Mouse (Mus musculus): ENCODE results near the gene Agap1. TPM values are rescaled to one million over a fixed set of nuclear protein-coding genes. Genes with fewer than 3 reads are reported as not detected.

The Agap1 gene
- polyA plus RNA-seq, 1 experiment from 2014 or later, result 49.8 TPM

DNA sequence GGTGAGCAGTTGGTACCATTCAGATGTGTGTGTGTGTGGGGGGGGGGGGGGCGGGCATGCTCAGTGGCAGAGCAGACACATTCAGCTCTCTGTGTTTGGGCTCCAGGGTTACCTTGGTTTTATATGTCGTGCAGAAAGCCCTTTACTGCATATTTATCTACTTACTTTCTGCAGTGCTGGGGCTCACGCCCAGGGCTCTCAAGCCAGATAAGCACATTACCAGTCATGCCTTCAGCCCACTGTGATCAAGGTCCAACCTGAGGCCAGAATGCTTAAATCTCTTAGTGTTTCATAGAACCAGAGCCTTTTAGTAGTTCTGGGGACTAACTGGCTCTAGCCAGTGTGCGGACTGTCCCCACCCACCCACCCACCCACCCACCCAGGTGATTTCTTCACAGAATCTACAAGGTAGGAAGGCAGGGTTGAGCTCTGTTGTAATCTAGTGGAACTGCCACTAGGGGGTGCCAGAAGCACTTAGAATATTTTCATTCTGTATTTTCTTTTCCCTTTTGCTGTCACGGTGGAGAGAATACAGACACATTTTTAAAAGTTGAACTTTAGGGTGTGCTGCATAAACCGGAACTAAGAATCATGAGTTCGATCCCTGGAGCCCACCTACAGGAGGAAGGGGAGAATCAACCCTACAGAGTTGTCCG lies 189.0 kb downstream of the Agap1 start:
- WGBS, result 72% methylated on average over 8 of the region's 8 CpGs
- no peaks in the 10 kb centered on the region for H3K27me3 ChIP-seq
- peaks cover 15% of the 10 kb centered on the region; the same call in 1 of the 2 replicates for H3K4me1 ChIP-seq (replicated peaks)
- no peaks in the 10 kb centered on the region for H3K9me3 ChIP-seq
- ATAC-seq (ENCODE audit: low FRiP score, low read depth), result no peak; the same call in 1 of the 2 replicates
- H3K9ac ChIP-seq, result no peak overlapping the region
- no peak overlapping the region for H3K27ac ChIP-seq (replicated peaks)
- H3K36me3 ChIP-seq, result no peaks in the 10 kb centered on the region
- no peak overlapping the region for H3K4me2 ChIP-seq
- no peak overlapping the region for H3K4me3 ChIP-seq

- Histone ChIP-seq H3K36me3 (no peaks in the 10 kb centered on the region), H3K9me3 (no peaks in the 10 kb centered on the region), H3K27me3 (no peaks in the 10 kb centered on the region), H3K4me2 (no peak overlapping the region), H3K9ac (no peak overlapping the region), H3K27ac (replicated peaks) (no peak overlapping the region), H3K4me1 (replicated peaks) (peaks cover 15% of the 10 kb centered on the region; the same call in 1 of the 2 replicates), H3K4me3 (no peak overlapping the region)
- WGBS, result 77% methylated on average over 11 of the region's 11 CpGs
- ATAC-seq (ENCODE audit: low FRiP score, low read depth), result no peak; the same call in 1 of the 2 replicates
These were observed 189.5 kb downstream of the Agap1 start for GRCm38 (mm10) chr1:89644120-89644519.

DNA sequence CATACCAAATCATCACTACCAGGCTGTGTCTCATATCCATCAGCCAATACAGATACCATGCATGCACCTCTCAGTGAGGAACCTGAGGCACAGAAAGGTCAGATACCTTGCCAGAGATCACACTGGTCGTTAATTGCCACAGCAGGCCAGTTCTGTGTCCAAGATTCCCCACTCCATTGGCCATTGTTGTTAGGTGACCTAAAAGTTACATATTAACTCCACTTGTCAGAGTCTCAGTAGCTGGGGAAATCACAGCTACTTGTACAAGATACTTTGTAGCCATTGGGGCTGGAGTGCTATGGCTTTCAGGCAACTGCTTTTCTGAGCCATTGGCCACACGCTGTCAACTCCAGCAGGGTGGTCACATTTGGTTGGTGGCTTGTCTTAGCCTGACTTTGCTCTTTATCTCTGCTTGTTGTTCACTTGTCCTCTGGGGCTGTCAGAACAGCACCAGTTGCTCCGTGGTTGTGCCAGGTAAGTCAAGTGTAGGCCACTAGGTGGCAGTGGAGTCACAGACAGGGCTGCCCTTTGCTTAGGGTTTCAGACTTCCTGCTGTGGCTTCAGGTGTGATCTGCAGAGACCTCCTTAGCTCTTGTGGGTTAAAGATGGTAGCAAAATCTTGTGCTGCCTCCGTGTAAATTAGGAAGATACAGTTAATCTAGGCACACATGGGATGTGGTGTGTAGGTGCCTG lies 191.9 kb downstream of the Agap1 start:
- Histone ChIP-seq H3K9ac (no peak overlapping the region), H3K4me2 (no peak overlapping the region), H3K4me3 (no peak overlapping the region), H3K4me1 (replicated peaks) (peaks cover 14% of the 10 kb centered on the region; the same call in 1 of the 2 replicates), H3K27ac (replicated peaks) (no peak overlapping the region), H3K9me3 (no peaks in the 10 kb centered on the region), H3K27me3 (no peaks in the 10 kb centered on the region), H3K36me3 (no peaks in the 10 kb centered on the region)
- WGBS, result 17% methylated on average over 4 of the region's 4 CpGs
- no peak for ATAC-seq (ENCODE audit: low FRiP score, low read depth)

DNA sequence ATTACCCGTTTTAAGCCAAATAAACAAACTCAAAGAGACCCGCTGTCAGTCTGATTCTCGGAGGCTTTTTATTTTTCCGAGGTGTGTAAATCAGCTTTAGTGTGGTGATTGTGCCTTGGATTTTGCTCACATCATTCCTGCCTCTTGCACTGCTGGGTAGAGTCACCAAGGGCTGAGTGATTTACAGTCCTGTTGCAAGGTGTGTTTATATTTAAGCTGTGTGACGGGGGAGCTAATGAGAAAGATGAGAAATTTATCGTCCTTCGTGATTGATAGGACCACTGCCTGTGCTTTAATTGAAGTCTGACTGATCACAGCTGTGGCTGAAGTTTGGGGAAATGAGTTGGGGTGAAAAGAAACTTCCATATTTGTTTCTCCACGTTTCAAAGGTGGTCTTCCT lies 192.9 kb downstream of the Agap1 start:
- H3K9ac ChIP-seq, result no peak overlapping the region
- no peak overlapping the region for H3K4me2 ChIP-seq
- H3K27me3 ChIP-seq, result no peaks in the 10 kb centered on the region
- no peaks in the 10 kb centered on the region for H3K36me3 ChIP-seq
- H3K4me1 ChIP-seq (replicated peaks), result peaks cover 4% of the 10 kb centered on the region; the same call in 1 of the 2 replicates
- H3K27ac ChIP-seq (replicated peaks), result no peak overlapping the region
- ATAC-seq (ENCODE audit: low FRiP score, low read depth), result no peak
- 75% methylated on average over 8 of the region's 8 CpGs for WGBS
- no peaks in the 10 kb centered on the region for H3K9me3 ChIP-seq
- H3K4me3 ChIP-seq, result no peak overlapping the region

GRCm38 (mm10) chr1:89650557-89650956 lies 196.0 kb downstream of the Agap1 start:
- Histone ChIP-seq H3K27ac (replicated peaks) (no peak overlapping the region), H3K27me3 (no peaks in the 10 kb centered on the region), H3K4me2 (no peak overlapping the region), H3K9me3 (no peaks in the 10 kb centered on the region), H3K4me1 (replicated peaks) (0 out of 2 replicates have a peak, but pooled peaks cover 3% of the 10 kb centered on the region), H3K4me3 (no peak overlapping the region), H3K36me3 (no peaks in the 10 kb centered on the region), H3K9ac (no peak overlapping the region)
- 70% methylated on average over 7 of the region's 7 CpGs for WGBS
- no peak for ATAC-seq (ENCODE audit: low FRiP score, low read depth)

- Histone ChIP-seq H3K27ac (replicated peaks) (no peak overlapping the region), H3K27me3 (no peaks in the 10 kb centered on the region), H3K4me1 (replicated peaks) (peaks cover 13% of the 10 kb centered on the region; the same call in 1 of the 2 replicates), H3K36me3 (no peaks in the 10 kb centered on the region), H3K9ac (no peak overlapping the region), H3K9me3 (no peaks in the 10 kb centered on the region), H3K4me3 (no peak overlapping the region), H3K4me2 (no peak overlapping the region)
- 0 out of 2 replicates have a peak, but pooled peaks have one; percentile 7 for ATAC-seq (ENCODE audit: low FRiP score, low read depth)
- 76% methylated on average over 3 of the region's 3 CpGs for WGBS
These were observed 201.6 kb downstream of the Agap1 start for GRCm38 (mm10) chr1:89656167-89656566.

DNA sequence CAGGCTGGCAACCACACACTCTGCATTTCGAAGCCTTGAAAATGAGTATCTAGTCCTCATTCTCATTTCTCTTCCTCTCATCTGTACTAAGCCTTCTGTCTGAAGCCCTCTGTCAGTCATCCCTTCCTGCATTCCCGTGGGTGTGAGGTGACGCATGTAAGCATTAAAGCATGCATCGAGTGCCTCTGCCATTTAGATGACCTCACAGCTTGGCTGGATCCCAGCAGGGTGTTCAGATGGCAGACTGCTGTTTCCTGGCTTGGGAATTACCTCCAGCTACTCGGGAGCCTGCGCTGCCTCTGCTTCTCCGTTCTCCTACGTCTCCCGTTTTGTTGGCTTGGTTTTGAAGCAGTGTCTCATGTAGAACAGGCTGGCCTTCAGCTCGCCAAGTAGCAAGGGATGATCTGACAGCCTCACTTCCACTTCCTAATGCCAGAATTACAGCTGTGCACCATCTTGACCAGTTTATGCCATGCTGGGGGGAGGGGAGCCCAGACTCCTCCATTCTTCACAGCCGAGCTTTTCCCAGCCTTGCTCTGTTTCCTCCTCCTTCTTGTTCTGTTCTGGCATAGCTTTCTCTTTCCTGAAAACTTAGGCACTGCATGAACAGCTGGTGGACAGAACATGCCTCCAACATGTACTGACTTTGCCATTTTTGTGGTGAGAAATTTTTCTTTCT lies 202.2 kb downstream of the Agap1 start:
- no peaks in the 10 kb centered on the region for H3K36me3 ChIP-seq
- 0 out of 2 replicates have a peak, but pooled peaks have one; percentile 40 for ATAC-seq (ENCODE audit: low FRiP score, low read depth)
- H3K9me3 ChIP-seq, result no peaks in the 10 kb centered on the region
- H3K9ac ChIP-seq, result no peak overlapping the region
- H3K4me3 ChIP-seq, result no peak overlapping the region
- H3K4me2 ChIP-seq, result no peak overlapping the region
- no peak overlapping the region for H3K27ac ChIP-seq (replicated peaks)
- peaks cover 13% of the 10 kb centered on the region; the same call in 1 of the 2 replicates for H3K4me1 ChIP-seq (replicated peaks)
- H3K27me3 ChIP-seq, result no peaks in the 10 kb centered on the region
- 38% methylated on average over 11 of the region's 11 CpGs for WGBS

DNA sequence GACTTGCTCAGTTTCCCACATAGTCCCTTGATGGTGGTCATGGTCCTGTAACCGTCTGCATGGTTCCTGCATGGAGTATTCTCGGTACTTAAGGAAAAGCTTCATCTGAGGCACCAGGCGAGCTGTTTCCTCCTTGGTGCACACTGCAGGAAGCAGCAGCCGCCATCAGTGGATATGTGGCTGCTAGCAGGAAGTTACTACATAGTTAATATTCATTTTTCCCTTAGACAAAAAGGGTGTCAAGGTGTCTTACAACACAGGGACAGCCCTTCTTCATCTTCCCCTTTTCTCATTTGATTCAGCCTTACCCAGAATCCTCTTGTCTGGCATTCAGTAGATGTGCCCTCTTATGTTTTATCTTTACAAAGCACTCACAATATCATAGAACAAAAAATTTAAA lies 206.2 kb downstream of the Agap1 start:
- H3K4me1 ChIP-seq (replicated peaks), result peaks cover 13% of the 10 kb centered on the region; the same call in 1 of the 2 replicates
- peaks cover 5% of the 10 kb centered on the region for H3K36me3 ChIP-seq
- 94% methylated on average over 4 of the region's 4 CpGs for WGBS
- H3K9me3 ChIP-seq, result no peaks in the 10 kb centered on the region
- H3K9ac ChIP-seq, result no peak overlapping the region
- H3K27me3 ChIP-seq, result no peaks in the 10 kb centered on the region
- H3K27ac ChIP-seq (replicated peaks), result no peak overlapping the region
- H3K4me3 ChIP-seq, result no peak overlapping the region
- H3K4me2 ChIP-seq, result no peak overlapping the region
- ATAC-seq (ENCODE audit: low FRiP score, low read depth), result no peak

DNA sequence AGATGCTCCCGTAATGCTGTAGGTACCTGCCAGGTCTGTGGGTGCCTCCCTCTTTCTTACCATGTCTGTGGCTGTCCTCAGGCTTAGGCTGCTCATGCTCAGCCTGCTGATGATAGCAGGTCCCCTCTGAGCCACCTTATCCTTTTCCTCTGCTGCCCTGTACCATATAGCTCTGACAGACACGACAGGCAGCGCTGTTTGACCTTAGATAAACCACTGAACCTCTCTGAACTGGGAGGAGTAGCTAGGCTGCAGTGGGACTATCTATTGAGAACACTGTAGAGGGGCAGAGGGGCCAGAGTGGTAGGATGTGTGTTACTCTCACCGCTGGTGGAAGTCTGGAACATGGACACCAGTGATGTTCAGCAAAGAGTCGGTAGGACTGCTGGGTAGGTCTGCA lies 211.5 kb downstream of the Agap1 start:
- Histone ChIP-seq H3K4me1 (replicated peaks) (peaks cover 17% of the 10 kb centered on the region), H3K27me3 (no peaks in the 10 kb centered on the region), H3K4me3 (no peak overlapping the region), H3K9me3 (no peaks in the 10 kb centered on the region), H3K9ac (no peak overlapping the region), H3K36me3 (peaks cover 12% of the 10 kb centered on the region), H3K4me2 (no peak overlapping the region), H3K27ac (replicated peaks) (no peak overlapping the region)
- 95% methylated on average over 5 of the region's 5 CpGs for WGBS
- no peak for ATAC-seq (ENCODE audit: low FRiP score, low read depth)

DNA sequence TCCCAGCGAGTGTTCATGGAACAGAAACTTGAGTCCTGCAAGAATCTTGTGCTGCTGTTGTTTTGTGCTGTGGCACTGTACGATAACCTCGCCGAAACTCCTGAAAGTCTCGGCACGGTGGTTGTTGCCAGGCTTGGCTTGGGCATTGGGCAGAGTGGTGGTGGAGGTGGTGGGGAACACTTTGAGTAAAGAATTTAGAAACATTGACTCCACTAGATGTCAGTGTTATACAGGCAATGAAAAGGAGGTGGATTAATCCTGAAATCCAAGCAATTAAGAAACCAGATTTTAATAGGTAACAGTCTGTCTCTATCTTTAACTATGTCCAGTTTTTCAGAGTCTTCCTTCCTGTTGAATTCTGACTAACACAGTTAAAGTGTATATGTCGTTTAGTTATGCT lies 212.8 kb downstream of the Agap1 start:
- no peak for ATAC-seq (ENCODE audit: low FRiP score, low read depth)
- WGBS, result 83% methylated on average over 7 of the region's 7 CpGs
- Histone ChIP-seq H3K27me3 (no peaks in the 10 kb centered on the region), H3K4me1 (replicated peaks) (peaks cover 26% of the 10 kb centered on the region), H3K9me3 (no peaks in the 10 kb centered on the region), H3K4me2 (no peak overlapping the region), H3K27ac (replicated peaks) (no peak overlapping the region), H3K36me3 (peaks cover 21% of the 10 kb centered on the region), H3K4me3 (no peak overlapping the region), H3K9ac (no peak overlapping the region)

GRCm38 (mm10) chr1:89668635-89669034 lies 214.0 kb downstream of the Agap1 start:
- Histone ChIP-seq H3K4me1 (replicated peaks) (peaks cover 26% of the 10 kb centered on the region), H3K4me2 (no peak overlapping the region), H3K27me3 (no peaks in the 10 kb centered on the region), H3K4me3 (no peak overlapping the region), H3K36me3 (peaks cover 33% of the 10 kb centered on the region), H3K9me3 (no peaks in the 10 kb centered on the region), H3K9ac (no peak overlapping the region), H3K27ac (replicated peaks) (no peak overlapping the region)
- WGBS, result 60% methylated on average over 9 of the region's 9 CpGs
- no peak for ATAC-seq (ENCODE audit: low FRiP score, low read depth)

Measured in hindbrain, embryonic 15.5 days (tissue).